Mouse (Mus musculus): ENCODE results near the gene Hs6st3.

DNA sequence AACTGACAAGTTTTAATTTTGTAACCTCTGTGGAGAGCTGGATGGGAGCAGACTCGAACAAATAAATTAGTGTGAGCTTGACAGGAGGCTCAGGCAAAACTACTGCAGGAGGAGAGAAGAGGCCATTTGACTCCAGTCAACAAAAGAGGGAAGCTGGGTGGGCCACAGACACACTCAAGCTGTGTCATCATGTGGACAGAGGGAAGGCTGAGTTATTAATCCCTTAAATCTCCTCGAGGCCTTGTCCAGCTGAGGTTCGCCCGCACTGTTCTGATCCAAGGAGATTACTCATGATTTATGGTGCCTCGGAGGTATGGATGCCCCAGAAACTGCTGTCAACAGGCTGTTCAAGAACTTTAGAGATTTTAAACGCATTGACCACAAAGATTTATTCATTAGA, 776.4 kb downstream of the Hs6st3 start:
- TF ChIP-seq CTCF (IDR thresholded peaks at IDR 0.05; ENCODE audit: borderline replicate concordance, insufficient read depth, low read depth, low read length): no peak
- TF ChIP-seq POLR2A (IDR thresholded peaks at IDR 0.05; ENCODE audit: borderline replicate concordance, insufficient read depth, low read length): no peak
